Mouse (Mus musculus): ENCODE data around the gene Asah2.
"Not testable (repeated sequence)": the region's sequence is repeated elsewhere in the genome, so short reads cannot be mapped to it uniquely, and the experiment has no call there.

Gene Asah2

GRCm38 (mm10) chr19:32102294-32102975, 5.6 kb downstream of the Asah2 start:
- no peak for DNase-seq (ENCODE audit: inconsistent ontology term)

GRCm38 (mm10) chr19:32098582-32098981, 9.4 kb downstream of the Asah2 start:
- DNase-seq (ENCODE audit: inconsistent ontology term): no peak

GRCm38 (mm10) chr19:32092358-32092757, 15.7 kb downstream of the Asah2 start:
- no peak for DNase-seq (ENCODE audit: inconsistent ontology term)

GRCm38 (mm10) chr19:32090804-32091203, 17.2 kb downstream of the Asah2 start:
- DNase-seq (ENCODE audit: inconsistent ontology term): no peak

GRCm38 (mm10) chr19:32088570-32088969, 19.4 kb downstream of the Asah2 start:
- no peak for DNase-seq (ENCODE audit: inconsistent ontology term)

GRCm38 (mm10) chr19:32087736-32088470, 20.1 kb downstream of the Asah2 start:
- no peak for DNase-seq (ENCODE audit: inconsistent ontology term)

- not testable (repeated sequence) for DNase-seq (ENCODE audit: inconsistent ontology term)
These were observed 23.2 kb downstream of the Asah2 start for GRCm38 (mm10) chr19:32084813-32085212.

GRCm38 (mm10) chr19:32070340-32070739, 37.7 kb downstream of the Asah2 start:
- DNase-seq (ENCODE audit: inconsistent ontology term): no peak

GRCm38 (mm10) chr19:32069598-32069997, 38.4 kb downstream of the Asah2 start:
- peak; percentile 21 for DNase-seq (ENCODE audit: inconsistent ontology term)

- no peak for DNase-seq (ENCODE audit: inconsistent ontology term)
These were observed 40.3 kb downstream of the Asah2 start for GRCm38 (mm10) chr19:32067669-32068068.

- DNase-seq (ENCODE audit: inconsistent ontology term): no peak
These were observed 46.7 kb downstream of the Asah2 start for GRCm38 (mm10) chr19:32061294-32061693.

- no peak for DNase-seq (ENCODE audit: inconsistent ontology term)
These were observed 51.8 kb downstream of the Asah2 start for GRCm38 (mm10) chr19:32056252-32056651.

GRCm38 (mm10) chr19:32055725-32056124, 52.3 kb downstream of the Asah2 start:
- no peak for DNase-seq (ENCODE audit: inconsistent ontology term)

- DNase-seq (ENCODE audit: inconsistent ontology term): peak; percentile 24
These were observed 56.8 kb downstream of the Asah2 start for GRCm38 (mm10) chr19:32051251-32051650.

- DNase-seq (ENCODE audit: inconsistent ontology term): no peak
These were observed 75.1 kb downstream of the Asah2 start for GRCm38 (mm10) chr19:32032881-32033280.

GRCm38 (mm10) chr19:32030430-32030829, 77.6 kb downstream of the Asah2 start:
- DNase-seq (ENCODE audit: inconsistent ontology term): peak; percentile 12

- no peak for DNase-seq (ENCODE audit: inconsistent ontology term)
These were observed 82.6 kb downstream of the Asah2 start for GRCm38 (mm10) chr19:32025443-32025842.

- no peak for DNase-seq (ENCODE audit: inconsistent ontology term)
These were observed 88.3 kb downstream of the Asah2 start for GRCm38 (mm10) chr19:32019722-32020121.

- no peak for DNase-seq (ENCODE audit: inconsistent ontology term)
These were observed 89.4 kb downstream of the Asah2 start for GRCm38 (mm10) chr19:32018585-32018984.

GRCm38 (mm10) chr19:32018053-32018452, 90.0 kb downstream of the Asah2 start:
- no peak for DNase-seq (ENCODE audit: inconsistent ontology term)

- no peak for DNase-seq (ENCODE audit: inconsistent ontology term)
These were observed 105.4 kb downstream of the Asah2 start for GRCm38 (mm10) chr19:32002623-32003022.

GRCm38 (mm10) chr19:31996916-31997315, 111.1 kb downstream of the Asah2 start:
- DNase-seq (ENCODE audit: inconsistent ontology term): no peak

GRCm38 (mm10) chr19:31991057-31991456, 117.0 kb downstream of the Asah2 start:
- DNase-seq (ENCODE audit: inconsistent ontology term): no peak

Data from Muller cell, postnatal 12 days (primary cell).